Mouse (Mus musculus) kidney, adult 9 months (tissue): ENCODE measurements around the gene Glis2.

Source experiments
- DNase-seq: peaks from one replicate; pipeline ENCODE4 v3.0.0; 2022

The Glis2 gene

DNA sequence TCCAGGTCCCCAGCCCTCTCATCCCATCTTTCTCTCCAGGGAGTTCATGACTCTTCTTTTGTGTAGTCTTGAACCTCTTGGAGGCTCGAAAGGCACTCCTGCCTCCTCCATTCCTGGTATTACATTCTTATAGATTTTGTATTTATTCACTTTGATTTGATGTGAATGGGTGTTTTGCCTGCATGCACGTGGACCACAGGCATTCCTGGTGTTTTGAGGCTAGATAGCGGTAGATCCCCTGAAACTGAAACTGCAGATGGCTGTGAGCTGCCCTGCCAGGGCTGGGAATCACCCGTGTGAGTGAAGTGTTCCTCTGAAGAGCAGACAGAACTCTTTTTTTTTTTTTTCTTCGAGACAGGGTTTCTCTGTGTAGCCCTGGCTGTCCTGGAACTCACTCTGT, 10.1 kb upstream of the Glis2 start:
- DNase-seq, result no peak

DNA sequence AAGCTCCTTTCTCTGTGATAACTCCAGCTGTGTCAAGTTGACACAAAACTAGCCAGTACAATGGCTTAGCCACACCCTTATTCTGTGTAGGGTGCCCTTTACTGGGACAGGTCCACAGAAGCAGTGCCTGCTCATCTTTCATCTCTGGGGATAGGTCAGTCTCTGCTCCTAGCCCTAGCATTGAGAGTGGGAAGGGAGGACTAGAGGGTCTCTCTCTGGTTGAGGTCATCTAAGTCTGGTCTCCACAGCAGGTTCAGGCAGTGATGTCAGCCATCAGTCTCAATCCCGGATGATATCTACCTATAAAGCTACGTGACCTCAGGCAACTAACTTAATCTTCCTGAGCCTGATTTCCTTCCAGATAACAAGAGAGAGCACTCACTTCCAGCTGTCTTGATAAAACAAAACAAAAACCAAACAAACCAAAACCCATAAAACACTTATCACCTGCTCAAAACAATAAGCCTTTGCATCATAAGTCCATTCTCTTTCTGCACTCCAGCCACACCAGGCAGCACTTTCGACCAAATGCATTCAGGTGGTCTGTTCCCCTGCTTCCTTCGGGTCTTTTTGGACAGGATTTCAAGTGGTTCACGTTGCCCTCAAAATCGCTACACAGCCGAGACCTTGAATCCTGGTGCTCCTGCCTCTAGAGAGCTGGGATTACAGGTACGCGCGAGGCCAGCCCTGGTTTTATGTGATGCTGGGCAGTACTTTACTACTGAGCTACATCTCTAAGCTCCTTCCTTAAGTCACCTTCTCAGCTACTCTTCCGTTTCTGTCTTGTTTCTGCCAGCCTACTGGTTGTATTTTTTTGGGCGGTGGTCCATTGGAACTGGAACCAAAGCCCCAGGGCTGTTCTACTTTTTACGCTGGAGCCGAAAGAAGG, 8.6 kb upstream of the Glis2 start:
- DNase-seq, result no peak

DNA sequence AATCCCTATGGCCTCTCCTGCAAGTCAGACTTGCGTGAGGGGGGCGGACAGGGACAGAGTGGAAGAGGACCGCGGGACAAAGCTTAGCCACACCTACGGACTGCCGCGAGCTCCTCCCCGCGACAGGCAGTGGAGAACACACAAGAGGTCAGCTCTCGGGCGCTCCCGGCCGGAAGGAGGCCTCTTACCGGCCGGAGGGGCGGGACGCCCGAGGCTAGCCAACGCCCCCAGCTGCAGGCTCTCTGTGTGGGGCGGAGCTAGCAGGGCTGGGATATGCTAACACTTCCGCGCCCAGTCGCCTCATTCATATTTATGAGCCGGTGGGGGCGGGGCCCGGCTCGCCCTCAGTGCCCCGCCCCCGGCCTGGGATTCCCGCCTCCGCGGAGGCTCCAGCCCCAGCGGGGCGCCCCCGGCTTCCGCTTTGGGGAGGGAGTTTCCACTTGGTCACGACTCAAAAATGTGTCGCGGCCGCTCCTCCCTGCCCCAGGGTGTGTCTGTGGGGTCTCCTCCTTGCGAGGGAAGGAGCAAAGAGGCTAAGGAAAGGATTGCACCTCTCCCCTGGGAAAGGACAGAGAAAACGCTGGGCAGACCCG, 7.9 kb upstream of the Glis2 start:
- peak; percentile 99 for DNase-seq

DNA sequence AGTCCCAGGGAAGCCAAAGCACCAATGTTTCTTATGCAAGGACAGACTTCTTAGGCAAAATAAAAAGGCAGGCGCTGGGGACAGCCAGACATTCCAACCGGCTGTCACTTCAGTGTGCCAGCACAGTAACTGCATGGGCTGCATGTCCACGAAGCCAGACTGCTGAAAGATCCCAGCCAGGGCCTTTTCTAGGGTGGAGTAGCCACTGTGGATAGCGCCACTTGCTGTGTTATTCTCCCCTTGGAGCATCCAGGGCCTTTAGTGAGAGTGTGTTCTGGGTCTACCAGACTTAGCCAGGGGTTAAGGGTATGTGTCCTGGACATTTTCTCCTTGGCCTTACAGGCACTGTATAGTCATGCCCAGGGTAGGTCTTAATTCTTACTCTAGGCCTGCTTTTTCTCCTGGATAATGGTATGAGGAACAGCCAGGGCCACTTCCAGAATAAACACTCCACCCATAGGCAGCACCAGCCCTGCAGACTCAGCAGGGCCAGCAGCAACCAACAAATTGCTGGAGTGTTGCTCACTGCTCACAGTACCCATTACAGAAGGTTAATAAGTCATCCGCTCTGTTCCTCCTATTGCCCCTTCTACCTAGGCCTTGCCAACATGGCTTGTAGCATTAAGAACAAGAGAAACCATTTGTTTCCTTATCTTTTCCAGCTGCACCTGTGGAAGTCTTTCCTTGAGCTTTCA, 6.8 kb upstream of the Glis2 start:
- peak; percentile 87 for DNase-seq

DNA sequence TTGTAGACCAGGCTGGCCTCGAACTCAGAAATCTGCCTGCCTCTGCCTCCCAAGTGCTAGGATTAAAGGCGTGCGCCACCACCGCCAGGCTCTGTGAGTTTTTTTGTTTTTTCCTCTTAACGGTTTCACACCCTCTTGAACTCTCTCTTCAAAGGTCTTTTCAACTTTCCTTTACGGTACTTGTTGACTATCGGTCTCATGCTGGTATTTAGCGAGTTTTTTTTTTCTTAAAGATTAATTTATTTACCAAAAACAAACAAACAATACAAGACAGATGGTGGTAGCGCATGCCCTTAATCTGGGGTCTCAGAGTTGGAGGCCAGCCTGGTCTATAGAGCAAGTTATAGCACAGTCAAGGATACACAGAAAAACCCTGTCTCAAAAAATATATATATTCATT, 4.3 kb upstream of the Glis2 start:
- DNase-seq, result no peak

DNA sequence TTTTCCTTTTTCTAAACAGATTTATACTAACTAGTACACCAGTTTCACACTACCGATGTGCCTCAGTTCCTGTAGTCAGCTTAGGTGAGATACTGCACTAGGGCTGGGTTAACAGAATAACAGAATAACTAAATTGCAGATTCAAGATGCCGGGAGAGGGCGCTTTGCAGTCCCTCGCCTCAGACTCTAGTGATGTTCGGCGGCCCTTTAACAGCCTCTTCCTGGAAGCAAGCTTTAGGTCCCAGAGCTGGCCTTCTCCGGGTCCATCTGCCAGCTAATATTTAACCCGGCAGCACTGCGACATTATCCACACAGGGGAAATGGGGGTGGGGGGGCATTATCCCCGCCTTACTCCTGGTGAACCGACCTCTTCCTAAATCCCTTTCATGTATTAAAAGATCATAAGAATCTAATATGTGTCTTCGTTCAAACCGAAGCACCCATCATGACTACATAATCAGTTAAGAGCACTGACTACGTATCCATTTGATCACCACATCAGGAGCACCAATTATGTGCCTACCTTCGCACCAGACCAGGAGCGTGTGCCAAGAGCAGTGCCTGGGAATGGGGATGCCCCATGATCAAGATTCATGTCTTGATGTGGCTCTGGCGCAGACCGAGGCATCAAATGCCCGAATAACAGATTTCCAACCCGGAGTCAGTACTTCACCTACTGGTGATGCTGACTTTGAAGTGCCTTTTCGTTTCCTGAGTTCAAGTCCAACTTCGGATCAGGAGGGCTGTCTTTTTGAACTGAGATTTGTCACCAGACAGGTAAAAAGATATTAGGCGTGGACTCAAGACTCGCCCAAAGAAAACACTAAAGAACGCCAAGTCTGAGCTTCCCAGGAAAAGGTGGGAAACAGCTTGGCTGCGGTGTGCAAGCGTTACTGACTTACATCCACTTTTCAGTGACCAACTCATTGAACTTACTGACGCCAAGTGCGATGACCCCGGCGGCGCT, 1.3 kb upstream of the Glis2 start:
- DNase-seq, result peak; percentile 89

DNA sequence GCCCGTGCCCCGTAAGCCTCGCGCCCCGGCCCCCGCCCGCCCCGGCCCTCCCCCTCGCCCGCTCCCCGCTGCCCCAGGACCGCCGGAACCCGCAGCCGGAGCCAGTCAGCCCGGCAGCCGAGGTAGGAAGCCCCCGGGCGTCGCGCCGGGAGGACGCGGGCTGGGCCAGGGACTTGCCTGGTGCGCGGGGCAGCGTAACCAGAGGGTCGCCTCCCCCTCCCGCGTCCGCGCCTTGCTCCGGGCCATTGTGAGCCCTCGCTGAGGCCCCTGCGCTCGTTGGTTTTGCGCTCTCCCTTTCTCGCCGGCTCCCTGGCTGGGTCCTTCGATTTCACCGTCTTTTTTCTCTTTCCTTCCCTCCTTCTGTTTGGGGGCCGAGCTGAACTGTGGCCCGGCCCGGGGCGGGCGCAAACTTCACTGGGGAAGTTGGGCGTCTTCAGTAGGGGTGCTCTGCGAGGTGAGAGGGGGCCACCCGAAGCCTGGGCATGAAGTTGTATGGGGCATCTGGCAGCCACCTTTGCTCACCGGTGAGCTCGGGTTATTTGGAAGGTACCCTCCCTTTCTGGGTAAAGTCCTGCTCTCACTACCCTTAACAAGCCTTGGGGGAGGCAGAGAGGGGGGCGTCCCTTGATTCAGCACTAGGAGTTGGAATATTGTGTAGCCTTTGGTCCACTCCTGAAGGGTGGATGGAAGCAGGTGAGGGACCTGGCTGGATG, 457 bp downstream of the Glis2 start:
- DNase-seq, result peak; percentile 38

DNA sequence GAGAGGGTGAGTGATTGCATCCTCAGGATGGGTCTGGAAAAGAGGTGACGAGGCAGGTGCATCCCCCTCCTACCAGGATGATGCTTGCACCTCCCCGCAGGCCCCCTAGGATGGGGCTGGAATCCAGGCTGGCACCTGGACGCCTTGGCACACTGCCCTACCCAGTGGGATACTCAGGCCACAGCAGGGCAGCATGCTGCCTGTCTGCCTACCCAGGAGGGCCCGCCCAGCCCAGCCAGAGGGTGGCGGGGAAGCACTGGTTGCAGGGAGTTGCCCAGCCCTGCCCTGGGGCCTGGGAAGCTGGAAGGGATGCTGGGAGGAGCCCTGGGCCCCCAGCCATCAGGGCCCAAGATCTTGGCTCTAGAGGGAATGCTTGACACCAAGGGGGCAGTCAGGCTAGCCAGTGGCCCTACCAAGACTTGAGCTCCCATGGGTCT, 1.0 kb downstream of the Glis2 start:
- peak; percentile 89 for DNase-seq

DNA sequence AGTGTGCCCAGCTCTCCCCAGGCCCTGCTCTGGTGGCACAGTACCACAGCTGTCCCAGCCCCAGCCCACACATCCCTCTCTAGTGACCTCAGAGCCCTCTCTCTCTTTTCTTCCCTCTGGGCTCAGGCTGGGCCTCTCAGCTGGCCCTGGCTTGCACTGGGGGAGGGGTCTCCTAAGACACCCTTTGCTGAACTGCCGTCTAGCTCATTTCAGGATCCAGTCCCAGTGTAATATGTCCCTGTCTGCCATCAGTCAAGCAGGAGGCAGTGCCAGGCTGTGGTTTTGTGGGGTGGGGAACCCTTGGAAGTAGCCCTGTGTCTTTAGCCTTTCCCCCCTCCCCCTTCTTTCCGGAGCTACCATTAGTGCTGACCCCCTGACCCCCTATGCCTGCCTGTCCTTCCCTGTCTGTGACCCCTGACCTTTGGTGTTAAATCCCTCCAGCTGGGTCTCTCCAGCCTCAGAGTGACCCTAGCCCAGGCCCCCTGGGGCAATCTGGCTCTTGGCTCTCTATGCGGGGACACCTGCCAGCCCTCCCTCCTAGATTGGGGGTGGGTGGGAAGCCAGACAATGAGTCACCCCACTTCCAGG, 1.7 kb downstream of the Glis2 start:
- peak; percentile 31 for DNase-seq

DNA sequence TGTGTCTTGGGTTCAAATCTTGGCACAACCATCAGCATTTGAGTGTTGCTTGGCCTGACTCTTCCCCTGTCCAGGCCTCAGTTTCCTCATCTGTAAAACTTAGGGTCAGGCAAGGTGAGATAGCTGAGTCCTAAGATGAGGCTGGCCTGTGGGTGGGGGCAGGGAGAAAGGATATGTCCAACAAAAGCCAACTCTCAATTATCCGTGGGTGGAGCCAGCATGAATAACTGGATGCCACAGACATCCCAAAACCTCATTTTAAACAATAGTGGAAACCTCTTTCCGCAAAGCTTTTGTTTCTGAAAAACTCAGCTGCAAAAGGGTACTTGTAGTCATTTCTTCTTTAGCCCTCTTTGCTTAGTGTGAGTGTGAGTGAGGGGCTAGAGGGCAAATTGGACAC, 2.3 kb downstream of the Glis2 start:
- no peak for DNase-seq

DNA sequence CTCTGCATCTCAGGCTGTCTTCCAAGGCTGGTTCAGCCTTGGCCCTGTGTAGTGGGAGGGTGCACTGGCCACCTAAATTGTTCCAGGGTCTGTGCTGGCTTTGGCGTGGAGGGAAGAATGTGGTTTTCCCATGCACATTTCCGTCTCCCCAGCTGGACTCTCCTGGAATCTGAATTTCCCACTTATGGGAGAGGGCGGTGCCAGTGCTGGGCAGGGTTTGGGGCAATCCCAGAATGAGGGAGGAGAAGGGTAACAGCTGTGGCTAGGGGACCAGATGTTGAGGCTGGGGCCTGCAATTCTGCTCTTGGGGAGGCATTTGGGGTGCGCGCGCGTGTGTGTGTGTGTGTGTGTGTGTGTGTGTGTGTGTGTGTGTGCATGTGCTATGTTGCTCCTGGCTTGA, 2.8 kb downstream of the Glis2 start:
- DNase-seq, result peak; percentile 27

DNA sequence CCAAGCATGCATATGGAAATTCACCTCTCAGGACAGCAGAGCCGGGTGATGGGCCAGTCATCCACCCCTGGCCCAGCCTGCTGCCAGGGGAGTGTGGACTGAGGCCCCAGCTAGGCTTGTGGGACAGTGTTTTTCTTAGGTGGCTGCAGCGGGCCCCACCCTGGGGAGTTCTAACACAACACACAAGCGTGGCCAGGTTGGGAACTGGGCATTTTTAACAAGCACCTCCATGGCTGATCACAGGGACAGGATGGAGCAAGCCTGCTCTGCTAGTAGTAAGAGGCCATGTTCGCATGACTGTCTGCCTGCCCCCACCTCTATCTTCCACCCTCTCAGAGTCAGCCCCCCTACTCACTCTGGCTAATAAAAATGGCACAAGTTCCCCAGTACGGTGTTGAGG, 3.5 kb downstream of the Glis2 start:
- DNase-seq, result no peak

DNA sequence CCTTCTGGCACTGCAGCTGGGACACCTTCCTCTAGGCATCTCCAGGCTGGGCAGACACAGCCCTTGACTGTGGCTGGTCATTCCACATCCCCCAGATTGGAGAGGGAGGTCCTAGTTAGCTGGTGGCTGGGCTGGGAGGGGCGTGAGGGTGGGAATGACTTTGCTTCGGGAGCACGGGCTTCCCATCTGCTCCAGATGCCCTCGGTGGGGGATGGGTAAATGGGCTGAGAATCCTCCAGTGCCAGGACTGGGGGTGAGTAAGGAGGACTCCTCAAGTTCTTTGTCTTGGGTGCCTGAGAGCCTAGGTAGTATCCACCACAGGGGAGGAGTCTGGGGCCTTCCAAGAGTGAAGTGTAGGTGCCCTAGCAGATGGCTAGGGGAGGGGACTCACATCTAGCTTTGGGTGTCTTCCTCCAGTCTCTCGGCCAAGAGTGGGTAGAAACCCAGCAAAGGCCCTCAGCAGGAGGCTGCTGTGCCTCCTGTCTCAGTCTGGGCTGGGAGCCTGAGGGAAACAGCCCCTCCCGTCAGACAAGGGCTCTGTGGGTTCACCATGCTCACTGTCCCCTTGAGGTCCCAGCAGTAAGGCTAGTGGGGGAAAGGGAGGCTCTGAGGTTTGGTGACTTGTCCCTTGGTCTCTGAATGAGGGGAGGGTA, 4.5 kb downstream of the Glis2 start:
- DNase-seq, result no peak

DNA sequence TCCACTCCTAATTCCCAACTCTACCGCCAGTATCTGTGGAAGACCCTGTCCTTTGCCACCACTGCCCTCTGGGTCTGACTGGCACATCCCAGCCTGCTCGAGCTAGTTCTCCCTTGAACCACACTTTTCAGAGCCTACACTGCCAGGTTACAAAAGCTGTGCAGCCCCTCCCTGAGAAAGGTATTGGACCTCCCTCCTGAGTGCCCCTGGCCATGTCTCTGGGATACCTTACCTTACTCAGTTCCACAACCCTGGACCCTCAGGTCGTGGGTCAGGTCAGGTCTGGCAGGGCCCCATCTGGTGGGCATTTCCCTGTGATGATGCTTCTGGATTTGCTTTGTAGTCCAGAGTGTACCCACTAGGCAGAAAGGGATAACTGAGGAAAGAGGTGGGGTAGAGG, 5.1 kb downstream of the Glis2 start:
- no peak for DNase-seq

DNA sequence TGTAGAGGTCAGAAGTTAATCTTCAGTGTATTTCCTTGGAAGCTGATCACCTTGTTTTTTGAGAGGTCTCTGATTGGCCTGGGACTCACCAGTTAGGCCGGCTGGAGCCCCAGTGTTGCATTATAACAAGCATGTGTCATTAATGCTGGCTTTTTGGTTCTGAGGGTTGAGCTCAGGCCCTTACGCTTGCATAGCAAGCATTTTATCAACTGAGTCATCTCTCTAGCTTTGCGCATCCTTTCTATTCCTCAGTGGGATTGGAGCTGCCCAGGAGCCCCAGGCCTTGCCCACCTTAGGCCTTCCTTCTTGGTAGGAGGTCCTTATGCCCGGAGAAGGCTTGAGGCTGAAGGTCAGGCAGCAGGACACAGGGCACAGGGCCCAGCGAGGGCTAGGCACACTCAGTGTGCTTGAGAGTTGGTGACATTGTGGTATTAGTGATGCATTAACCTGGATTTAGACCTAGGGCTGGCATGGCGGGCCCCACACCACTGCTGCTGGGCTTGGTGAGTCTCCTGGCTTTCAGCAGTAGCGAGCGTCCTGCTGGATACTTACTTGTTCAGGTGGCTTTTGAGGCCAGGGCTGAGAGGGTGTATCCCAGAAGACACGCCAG, 6.3 kb downstream of the Glis2 start:
- DNase-seq, result peak; percentile 95

DNA sequence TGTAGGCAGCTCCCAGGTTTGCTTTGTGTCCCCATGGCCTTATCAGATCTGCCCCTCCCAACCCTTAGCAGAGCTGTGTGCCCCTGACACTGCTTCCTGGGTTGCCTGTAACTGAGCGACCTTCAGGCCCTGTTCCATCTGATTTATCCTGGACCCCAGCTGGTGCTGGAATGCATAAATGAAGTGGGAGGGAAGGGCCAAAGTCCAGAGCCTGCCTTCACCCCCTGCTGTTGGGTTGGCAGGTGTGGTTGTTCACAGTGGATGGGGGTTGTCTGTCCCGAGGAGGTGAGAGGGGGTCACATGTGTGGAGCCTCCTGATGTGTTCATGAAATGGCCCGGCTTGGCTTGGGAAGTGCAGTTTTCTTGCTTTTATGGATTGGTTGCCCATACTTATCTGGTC, 7.7 kb downstream of the Glis2 start:
- peak; percentile 97 for DNase-seq

DNA sequence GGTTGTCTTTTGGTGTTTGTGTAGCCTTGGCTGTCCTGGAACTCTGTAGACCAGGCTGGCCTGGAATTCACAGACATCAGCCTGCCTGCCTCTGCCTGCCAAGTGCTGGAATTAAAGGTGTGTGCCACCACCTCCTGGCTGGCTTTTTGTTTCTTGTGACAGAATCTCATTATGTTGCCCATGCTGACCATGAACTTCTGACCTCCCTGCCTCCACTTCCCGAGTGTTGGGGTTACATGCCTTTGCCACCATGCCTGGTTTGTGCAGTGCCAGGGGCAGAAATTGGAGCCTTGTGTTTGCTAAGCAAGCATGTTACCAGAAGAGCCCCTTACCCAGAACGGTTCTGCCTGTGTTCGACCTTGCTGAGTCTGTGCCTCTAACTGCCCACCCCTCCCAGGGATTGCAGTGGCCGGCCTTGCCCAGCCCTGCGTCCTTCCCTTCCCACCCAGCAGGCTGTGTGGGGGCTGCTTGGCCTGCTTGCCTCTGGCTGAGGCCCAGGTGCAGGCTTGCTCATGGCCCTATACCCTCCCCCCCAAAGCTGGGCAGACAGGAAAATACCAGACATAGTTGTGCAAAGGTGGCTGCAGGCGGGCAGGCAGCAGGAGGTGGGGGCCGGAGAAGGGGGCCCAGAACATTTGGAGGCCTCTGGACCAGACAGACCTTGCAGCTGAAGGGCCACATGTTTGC, 8.4 kb downstream of the Glis2 start:
- DNase-seq, result peak; percentile 90

DNA sequence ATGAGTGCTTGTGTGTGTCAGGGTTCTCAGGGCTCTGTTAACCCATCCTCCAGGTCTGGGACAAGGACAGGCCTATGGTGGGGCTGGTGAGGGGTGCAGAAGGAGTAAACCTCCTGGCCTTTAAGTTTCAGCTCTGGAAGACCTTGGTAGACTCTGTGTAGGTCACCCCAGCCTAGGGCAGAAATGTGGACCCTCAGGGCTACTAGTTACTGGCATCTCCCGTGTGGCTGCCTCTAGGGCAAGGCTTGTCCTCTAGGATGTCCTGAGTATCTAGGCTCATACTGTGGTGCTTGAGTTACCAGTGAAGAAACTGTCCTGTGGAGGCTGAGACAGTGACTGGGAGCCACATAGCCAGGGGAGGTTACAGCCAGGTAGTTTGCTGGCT, 8.9 kb downstream of the Glis2 start:
- no peak for DNase-seq

DNA sequence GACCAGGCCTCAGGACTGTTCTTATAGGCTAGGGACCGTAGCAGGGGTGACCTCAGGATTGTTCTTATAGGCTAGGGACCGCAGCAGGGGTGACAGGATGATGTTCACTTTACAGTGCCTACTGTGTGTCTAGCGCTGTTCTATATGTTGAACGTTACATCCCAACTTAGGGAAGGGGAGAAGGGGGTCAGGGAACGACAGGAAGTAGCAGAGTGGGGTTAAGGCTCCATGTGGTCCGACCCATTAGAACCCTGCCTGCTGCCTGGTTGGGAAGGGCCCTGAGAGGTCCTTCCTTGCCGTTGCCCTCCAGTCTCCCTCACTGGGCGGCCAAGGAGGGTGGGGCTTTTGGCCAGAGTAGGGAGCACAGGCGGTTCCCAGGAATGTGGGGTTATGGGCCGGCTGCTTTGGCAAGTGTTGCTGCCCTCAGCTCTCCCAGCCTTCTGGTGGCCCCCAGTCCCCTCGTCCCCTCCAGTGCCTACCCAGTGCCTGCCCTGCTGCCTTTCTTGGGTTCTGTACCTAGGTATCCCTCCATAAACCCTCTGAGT, 9.9 kb downstream of the Glis2 start:
- no peak for DNase-seq
